Mouse (Mus musculus): ENCODE measurements around the gene Drp2.

Gene Drp2

DNA sequence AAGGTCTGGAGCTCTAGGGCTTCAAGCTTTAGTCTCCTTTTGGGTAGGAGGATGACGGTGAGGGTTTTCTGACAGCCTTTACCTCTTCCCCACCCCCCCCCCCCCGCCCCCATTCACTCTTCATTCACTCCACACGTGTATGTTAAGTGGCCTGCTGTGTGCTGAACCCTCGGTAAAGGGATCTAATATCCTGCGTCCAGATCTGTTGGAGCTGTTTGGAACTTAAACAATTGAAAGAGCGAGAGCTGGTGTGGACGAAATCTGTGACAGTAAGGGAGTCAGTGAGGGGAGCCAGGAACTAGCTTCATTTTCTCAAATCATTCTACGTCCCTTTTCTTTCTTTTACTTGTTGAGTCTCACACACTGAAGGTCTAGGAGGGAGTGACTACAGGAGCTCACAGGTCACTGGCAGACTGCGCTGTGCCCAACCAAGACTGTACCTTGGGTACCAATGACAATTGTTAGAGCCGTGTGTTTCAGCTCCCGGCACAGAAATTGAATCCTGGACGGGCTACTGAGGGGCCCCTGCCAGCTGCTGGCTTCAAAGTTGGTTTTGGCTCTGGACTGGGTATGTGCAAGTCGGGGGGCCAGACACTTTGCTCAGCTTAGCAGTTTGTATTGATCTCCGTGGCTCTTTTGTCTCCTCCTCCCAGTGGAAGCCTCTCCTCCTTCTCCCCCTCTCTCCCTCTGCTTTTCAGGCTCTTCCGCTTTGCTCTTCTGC is at the start of gene Drp2:
Drp2 (plus strand) TSS at position 689 of the 721 bp plus-strand sequence.
- DNase-seq (ENCODE audit: low spot score in 2 of 2), result peak; percentile 44 to 45

DNA sequence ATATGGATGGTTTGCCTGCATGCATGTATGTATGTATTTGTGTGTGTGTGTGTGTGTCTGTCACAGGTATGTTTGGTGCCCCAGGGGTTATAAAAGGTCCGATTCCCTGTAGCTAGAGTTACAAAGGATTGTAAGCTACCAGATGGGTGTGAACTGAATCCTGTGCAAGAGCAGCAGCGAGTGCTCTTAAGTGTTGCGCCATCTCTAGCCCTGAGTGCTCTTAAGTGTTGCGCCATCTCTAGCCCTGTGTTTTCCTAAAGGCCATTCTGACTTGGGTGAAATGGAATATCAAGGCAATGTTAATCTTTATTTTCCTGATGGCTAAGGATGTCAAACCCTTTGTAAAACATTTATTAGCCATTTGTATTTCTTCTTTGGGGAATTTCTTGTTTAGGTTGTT is 45.0 kb upstream of the Drp2 start:
- no peak for DNase-seq (ENCODE audit: low spot score in 2 of 2)

DNA sequence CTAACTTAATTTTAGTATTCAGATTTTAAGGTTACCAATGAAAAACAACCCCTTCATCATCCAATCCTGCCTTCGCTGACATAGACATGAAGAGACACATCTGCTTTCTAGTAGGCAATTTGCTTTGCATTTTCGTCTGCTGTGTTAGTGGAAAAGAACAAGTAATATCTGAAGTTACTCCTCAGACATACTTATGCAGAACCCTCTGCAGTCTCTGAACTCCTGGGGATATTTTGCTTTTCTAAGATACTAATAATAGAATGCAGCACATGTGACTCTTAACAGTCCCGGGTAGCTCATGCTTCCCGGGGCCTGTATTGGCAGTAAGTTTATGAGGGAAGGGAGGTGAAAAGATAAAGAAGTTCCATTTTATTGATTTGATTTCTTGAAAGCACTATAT is 42.2 kb upstream of the Drp2 start:
- DNase-seq (ENCODE audit: low spot score in 2 of 2), result no peak

DNA sequence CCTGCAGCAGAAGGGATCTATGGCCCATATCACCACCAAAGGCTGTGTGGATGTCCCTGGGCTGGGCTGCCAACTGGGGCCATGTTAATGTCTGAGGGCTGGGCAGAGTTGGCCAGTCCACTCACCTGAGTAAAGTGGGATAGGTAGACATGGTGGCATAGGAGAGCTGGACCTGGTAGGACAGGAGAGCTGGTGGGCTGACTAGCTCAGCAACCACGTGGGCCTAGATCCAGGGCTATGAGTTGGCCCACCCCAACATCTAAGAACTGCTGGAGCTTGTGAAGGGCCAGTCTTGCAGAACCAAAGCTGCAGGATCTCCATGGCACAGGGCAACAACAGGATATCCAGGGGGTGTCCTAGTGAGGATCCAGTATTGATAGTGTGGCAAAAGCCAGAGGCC is 38.9 kb upstream of the Drp2 start:
- no peak for DNase-seq (ENCODE audit: low spot score in 2 of 2)

DNA sequence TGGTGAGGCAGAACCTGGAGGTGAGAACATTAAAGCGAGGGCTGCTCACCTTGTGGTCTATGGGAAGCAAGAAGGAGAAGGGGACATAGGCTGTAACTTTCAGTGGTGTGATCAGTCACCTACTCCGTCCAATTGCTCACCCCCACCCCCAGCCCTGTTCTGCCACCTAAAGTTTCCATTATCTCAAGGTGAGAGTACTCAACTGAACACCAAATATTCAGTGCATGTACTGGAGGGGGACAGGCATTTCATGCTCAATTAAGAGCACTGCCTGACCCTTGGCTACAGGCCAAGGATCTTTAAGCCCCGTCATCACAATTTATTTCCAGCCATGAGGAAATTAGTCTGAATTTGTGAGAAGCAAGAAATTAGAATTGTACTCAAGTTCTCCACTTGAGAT is 37.8 kb upstream of the Drp2 start:
- no peak for DNase-seq (ENCODE audit: low spot score in 2 of 2)

DNA sequence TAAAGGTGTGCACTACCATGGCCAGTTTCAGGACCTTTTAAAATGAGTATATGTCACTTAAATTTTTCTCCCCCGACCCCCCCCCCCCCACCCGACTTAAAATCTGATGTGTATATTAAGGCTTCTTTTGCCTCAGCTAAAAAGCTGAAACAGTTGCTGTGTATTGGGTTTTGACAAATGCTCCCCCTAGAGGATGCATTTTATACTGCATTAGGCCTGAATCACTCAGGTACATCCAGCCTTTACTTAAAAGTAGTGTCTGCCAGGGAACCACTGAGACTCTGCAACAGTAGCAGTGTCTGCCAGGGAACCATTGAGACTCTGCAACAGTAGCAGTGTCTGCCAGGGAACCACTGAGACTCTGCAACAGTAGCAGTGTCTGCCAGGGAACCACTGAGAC is 33.1 kb upstream of the Drp2 start:
- no peak for DNase-seq (ENCODE audit: low spot score in 2 of 2)

DNA sequence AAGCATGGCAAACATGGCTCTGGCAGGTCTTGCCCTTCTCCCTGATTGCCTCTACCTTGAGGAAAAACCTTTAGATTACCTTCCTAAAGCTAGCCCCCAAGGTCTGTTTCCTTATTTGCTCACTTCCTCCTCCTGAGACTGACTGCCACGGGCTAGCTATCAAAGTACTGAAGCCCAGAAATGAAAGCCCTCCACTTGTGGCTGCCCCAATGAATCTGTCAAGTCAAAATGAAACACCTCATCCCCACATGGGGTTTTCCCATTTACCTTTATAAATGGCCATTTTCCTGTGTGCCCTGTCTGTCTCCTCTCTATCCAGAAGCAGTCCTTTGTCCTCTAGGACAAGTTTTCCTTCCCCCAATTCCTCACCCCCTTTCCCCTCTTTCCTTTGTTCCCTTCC is 30.2 kb upstream of the Drp2 start:
- DNase-seq (ENCODE audit: low spot score in 2 of 2), result no peak

DNA sequence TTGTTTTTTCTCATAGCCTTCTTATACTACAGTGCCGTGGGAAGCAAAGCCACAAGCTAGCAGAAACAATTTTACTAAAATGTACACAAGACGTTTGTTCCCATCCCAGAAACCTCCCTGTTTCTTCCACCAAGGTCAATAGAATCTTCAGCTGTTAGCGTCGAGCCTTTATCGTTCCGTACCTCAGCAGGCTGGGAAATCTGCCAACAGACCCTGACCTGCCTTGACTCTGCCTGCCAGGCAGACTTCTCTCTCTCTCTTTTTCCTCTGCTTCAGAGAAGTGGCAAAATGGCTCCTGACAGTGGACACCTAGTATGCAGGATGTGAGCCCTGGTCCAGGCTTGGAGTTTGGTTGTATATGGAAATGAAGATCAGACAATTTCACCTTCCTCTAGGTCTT is 19.5 kb upstream of the Drp2 start:
- no peak for DNase-seq (ENCODE audit: low spot score in 2 of 2)

DNA sequence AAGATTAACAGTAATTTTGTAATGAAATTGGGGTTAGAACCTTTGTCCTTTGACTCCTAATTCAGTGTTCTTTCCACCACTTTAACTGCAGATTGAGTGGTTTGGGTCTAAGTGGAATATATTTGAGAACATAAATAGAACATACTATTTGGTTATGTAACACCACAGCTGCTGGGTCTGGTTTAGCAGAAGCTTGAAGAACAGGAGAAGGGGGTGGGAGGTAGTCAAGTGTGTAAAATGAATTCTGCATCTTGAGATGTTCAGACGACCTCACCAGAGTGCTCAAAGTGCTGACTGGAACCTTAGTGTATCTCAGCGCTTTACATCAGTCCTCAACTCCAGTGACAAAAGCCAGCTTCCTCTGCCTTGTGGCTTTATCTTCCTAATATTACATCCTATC is 5.4 kb upstream of the Drp2 start:
- DNase-seq (ENCODE audit: low spot score in 2 of 2), result no peak

DNA sequence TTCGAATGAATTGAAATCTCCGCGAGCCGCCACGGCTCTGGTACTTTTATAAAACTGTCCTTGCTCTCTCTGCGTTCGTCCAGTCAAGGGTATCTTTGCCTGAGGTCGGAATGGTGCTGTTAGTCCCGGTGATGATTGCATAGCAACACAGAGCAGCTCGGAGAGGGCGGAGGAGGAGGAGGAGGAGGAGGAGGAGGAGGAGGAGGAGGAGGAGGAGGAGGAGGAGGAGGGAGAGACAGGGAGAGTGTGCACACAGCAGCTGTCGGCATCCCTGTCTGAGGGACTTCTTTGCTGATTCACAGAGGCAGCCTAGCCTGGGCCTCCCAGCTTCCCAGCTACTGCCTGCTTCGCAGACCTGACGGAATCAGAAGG is 219 bp downstream of the Drp2 start:
- DNase-seq (ENCODE audit: low spot score in 2 of 2), result peak; percentile 42 to 49

DNA sequence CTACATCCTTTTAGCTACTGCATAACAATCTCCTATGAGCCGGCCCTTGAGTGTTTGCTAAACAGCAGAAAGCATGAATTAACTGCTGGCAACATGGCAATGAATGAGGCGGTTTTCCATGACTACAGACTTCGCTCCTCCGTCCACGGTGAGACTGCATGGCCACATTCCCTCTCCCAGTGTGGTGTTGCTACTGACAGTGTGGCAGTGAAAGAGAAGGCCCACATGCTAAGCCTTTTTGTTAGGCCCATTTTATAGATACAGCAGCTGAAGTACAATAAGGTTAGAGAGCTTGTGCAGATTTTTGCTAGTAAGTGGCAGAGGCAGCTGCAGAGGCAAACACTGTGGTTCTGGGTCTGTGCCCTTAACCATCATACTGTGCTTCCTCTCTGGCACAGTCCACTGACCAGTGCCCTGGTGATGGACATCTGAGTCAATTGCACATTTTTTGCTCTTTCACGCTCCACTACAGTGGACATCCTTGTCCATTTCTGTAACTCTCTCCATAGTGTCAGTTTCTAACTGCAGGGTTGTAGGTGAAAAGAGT is 5.1 kb downstream of the Drp2 start:
- DNase-seq (ENCODE audit: low spot score in 2 of 2), result no peak

DNA sequence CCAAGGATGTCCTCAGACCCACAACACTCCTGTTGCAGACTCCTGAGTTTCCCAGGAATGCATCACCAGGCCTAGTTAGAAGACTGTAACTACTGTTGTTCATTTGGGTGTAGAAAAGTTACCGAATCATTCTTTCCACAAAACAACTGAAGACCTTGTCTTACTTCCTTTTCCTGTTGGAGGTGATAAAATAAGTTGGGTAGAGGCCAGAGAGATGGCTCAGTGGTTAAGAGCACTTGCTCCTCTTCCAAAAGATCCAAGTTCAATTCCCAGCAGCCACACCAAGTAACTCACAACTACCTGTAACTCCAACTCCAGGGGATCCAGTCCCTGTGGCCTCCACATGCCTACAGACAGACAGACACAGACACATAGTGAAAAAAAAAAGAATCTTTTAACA is 7.7 kb downstream of the Drp2 start:
- DNase-seq (ENCODE audit: low spot score in 2 of 2), result no peak

DNA sequence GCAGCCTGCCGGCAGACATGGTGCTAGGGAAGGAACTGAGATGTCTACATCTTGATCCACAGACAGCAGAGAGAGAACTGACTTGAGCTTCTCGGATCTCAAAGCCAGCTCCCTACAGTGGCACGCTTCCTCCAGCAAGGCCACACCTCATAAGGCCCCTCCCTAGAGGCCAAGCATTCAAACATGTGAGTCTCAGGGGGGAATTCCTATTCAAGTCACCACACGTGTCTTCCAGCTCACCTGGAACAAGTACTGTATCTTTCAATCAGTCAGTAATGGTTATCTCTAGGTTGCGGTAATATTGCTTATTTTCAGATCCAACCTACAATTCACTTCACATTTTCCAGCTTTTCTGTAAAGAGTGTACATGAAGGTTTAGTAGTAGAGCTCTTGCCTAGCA is 15.7 kb downstream of the Drp2 start:
- no peak for DNase-seq (ENCODE audit: low spot score in 2 of 2)

DNA sequence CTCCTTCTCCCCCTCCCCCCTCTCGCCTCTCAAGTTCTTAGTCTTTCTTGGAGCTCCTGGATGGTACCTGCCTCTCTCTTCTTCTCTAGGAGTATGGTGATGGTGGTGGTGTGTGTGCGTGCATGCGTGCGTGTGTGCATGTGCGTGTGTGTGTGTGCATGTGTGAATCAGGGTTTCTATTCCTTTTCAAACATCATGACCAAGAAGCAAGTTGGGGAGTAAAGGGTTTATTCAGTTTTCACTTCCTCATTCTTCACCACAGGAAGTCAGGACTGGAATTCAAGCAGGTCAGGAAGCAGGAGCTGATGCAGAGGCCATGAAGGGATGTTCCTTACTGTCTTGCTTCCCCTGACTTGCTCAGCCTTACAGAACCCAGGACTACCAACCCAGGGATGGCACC is 19.9 kb downstream of the Drp2 start:
- DNase-seq (ENCODE audit: low spot score in 2 of 2), result no peak

DNA sequence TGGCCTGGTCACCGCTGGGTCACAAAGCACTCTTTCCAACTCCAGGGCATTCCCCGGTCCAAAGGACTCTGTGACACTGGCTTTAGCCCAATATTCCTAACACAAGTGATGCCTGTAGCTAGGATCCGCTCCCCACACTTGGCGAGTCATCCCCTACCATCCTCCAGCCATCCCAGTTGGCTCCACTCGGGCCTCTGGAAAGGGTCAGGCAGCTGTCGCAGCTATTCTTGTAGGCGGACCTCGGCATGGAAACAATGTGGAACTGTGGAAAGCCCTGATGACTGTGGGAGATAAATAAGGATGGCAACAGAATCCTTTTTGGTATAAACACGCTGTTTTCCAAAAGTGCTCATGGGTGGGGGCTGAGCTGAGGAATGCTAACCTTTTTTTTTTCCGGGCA is 21.4 kb downstream of the Drp2 start:
- no peak for DNase-seq (ENCODE audit: low spot score in 2 of 2)

DNA sequence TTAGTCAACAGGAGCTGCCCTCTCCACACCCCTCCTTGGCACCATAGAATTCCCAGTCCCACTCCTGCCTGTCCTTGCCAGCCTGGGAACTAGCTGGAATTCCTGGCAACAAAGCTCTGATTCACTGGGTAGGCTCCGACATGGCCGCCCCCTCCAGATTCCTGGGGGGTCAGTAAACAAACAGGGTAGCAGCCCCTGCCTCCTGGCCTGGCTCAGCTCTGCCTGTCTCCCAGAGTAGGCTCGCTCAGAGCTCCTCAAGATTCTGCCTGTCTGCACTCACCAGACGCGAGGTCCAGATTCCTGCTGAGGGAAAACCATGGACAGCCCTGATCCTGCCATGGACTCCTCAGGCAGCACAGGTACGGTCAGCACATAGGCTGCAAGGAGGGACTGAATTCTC is 22.5 kb downstream of the Drp2 start:
- peak; percentile 31 to 35 for DNase-seq (ENCODE audit: low spot score in 2 of 2)

DNA sequence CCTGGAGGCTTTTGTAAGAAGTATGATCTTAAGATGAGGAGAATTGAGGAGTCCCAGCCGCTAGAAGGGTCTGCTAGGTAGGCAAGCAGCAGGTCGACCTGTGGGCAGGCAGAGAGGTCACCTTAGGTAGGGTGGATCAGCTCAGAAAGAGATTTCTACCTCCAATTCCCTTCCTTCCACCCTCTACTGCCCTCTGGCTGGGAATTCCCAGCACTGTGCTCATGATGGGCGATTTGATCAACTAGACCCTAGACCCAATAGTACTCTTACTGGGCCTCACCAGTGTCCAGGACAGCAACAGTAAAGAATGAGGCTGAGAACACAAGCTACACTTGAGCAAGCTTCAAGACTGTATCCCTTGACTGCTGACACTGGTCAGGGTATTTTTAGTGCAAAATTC is 23.0 kb downstream of the Drp2 start:
- DNase-seq (ENCODE audit: low spot score in 2 of 2), result no peak

DNA sequence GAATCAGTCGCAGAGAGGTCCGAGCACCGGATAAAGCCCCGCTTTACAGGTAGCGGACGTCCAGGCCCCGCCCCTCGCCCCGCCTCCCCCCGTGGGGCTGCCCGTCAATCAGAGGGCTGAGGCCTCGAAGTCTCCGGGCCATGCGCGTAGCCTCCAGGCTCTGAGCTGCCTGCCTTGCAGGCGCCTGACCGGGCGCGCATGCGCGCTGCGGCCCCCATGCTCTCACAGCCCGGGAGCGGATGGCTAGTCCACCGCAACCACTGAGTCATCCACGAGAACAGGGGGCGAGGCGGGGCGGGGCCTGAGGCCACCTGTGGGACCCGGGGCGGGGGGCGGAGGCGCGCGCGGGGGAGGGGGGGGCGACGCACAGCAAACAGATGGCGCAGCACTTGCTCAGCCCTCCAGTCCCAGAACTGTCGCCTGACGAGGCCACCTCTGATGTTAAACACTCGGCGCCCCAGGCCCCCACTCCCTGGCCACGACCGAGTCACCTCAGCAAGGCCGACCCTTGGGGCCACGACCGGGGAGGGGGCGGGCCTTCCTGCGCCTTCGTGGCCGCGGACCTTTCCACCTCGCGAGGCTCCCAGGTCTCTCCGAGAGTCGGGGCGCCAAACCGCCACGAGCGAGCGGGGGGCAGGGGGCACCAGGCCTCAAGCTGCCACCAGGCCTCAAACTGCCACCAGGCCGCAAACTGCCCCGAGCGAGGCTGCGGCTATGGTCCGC is 70.8 kb downstream of the Drp2 start:
- no peak for DNase-seq (ENCODE audit: low spot score in 2 of 2)

DNA sequence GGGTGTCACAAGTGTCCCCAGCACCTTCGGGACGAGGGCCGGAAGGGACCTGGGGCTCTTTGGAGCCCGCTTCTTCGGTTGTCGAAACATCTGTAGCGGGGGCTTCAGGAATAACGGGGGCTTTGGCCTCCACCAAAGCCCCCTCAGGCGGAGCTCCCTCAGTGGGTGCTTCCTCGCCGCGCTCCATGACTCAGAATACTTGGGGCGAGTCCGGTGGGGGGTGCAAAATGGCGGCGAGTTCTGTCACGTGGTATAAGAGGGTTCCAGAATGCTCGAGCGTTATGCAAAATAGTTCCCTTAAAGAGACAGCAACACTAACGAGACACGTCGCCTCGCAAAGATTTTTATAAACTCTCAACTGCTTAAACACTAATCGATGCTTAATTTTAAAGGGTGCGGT is 71.9 kb downstream of the Drp2 start, which contains the start of gene Taf7l:
Taf7l (minus strand) TSS at position 201 of the 400 bp plus-strand sequence.
- DNase-seq (ENCODE audit: low spot score in 2 of 2), result no peak

DNA sequence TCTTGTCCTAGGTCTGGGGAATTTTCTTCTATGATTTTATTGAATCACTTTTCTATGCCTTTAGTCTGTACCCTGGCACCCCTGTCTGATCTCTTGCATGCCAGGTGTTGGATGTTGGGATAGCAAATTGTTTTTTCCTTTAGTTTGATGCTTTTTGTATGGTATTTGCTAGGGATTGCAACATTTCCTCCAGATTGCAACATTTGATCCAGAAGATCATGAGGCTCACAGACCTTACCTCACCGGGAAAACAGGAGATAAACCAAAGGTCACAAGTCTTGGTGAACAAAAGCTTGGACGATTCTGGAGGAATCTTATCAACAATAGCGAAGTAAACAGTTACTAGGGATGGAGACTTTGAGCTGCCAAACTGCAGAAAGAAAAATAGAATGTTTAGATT is 77.4 kb downstream of the Drp2 start:
- no peak for DNase-seq (ENCODE audit: low spot score in 2 of 2)

DNA sequence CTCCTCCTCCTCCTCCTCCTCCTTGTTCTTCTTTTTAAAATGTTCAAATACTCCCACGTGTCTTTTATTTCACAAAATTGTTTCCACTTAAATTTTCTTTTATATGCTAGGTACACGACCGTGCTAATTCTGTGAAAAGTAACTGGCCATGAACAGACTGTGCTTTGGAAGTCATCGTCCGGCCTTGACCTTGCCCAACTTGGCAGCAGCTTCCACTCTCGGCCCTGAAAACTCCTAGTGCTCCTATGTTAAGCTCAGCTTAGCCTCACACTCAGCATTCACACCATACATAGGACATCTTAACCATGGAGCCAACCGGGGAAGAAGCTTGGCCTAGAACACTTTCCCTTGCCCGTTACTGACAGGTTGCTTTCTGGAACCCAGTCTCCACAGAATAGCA is 96.3 kb downstream of the Drp2 start:
- no peak for DNase-seq (ENCODE audit: low spot score in 2 of 2)
